Mouse (Mus musculus) kidney, adult 2 months (tissue): ENCODE results near the gene Lrp5.

ENCODE experiments used
- CTCF ChIP-seq: fragments of 200-500 bp; conservative IDR thresholded peaks from 2 replicates; pipeline ENCODE4 v1.5.1; 2011; ENCODE audit warnings: low read depth, mild to moderate bottlenecking, control low read depth, low read length, moderate library complexity, mixed read lengths; ENCODE audit not compliant: insufficient read depth, insufficient read length
- POLR2A ChIP-seq: fragments of 200-500 bp; IDR thresholded peaks from one replicate; pipeline ENCODE4 v1.6.1; 2011; ENCODE audit warnings: low read depth, low read length, control low read depth

DNA sequence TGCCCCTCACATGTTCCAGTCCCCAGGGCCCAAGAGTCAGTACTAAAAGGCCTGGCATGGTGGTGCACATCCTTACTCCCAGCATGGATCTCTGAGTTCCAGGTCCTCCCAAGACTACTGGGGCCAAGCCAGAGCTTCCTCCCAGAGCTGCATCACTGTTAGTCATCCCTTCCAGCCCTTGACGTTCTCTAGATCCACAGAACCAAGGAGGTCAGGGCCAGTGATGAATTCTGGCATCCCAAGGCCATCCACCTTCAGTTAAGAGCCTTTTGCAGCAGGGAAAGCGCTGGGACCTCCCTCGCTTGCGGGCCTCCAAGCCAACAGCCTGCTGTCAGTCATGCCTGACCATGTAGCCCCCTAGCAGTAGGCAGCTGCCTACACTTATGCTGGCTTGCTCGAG, 54.9 kb downstream of the Lrp5 start:
- TF ChIP-seq POLR2A: no peak
- no peak for TF ChIP-seq CTCF
